Mouse (Mus musculus): ENCODE measurements around the gene Scnm1. TPM values are rescaled to one million over a fixed set of nuclear protein-coding genes. Genes with fewer than 3 reads are reported as not detected.

Gene Scnm1
- polyA plus RNA-seq, 1 experiment from 2014 or later: 96.9 TPM

DNA sequence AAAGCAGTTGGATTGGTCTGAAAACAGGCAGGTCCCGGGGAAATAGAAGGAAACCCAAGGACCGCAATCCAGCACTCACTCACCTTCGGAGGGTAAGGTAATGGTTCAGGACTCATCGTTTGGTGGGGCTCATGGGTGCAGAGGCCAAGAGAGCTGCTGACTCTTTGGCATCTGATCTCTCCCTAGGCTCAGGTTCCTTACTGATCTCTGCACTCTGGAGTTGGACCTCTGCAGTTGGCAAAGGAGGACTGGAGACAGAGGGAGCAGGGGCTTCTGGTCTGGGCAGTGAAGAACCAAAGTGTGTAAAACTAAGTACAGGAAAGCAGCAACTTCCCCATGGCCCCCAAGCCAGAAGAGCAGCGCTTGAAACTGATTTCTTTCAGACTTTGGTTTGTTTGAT lies 3.7 kb downstream of the Scnm1 start:
- 86% methylated on average over 5 of the region's 5 CpGs for WGBS
- no peak overlapping the region for H3K4me3 ChIP-seq (ENCODE audit: low read depth, low read length)
- no peak for ATAC-seq (ENCODE audit: low read depth)
- peaks cover 5% of the 10 kb centered on the region; the same call in 1 of the 2 replicates for H3K4me1 ChIP-seq (ENCODE audit: control insufficient read depth, insufficient read depth, low read length)
- no peaks in the 10 kb centered on the region for H3K9me3 ChIP-seq (ENCODE audit: control insufficient read depth, low read length)
- no peak overlapping the region for H3K9ac ChIP-seq (replicated peaks; ENCODE audit: low read depth, low read length)
- H3K36me3 ChIP-seq (ENCODE audit: control insufficient read depth, insufficient read depth, low read length): peaks cover 3% of the 10 kb centered on the region; the same call in 1 of the 2 replicates
- H3K27me3 ChIP-seq (ENCODE audit: control insufficient read depth, insufficient read depth, low read length): no peaks in the 10 kb centered on the region
- no peak overlapping the region for H3K4me2 ChIP-seq (ENCODE audit: low read depth, low read length)
- no peak overlapping the region for H3K27ac ChIP-seq (ENCODE audit: low read depth, low read length)

- H3K27me3 ChIP-seq (ENCODE audit: control insufficient read depth, insufficient read depth, low read length): no peaks in the 10 kb centered on the region
- H3K9ac ChIP-seq (replicated peaks; ENCODE audit: low read depth, low read length): no peak overlapping the region
- no peaks in the 10 kb centered on the region for H3K9me3 ChIP-seq (ENCODE audit: control insufficient read depth, low read length)
- peaks cover 3% of the 10 kb centered on the region; the same call in 1 of the 2 replicates for H3K36me3 ChIP-seq (ENCODE audit: control insufficient read depth, insufficient read depth, low read length)
- no peak overlapping the region; the same call in 1 of the 2 replicates for H3K27ac ChIP-seq (ENCODE audit: low read depth, low read length)
- no peak overlapping the region for H3K4me2 ChIP-seq (ENCODE audit: low read depth, low read length)
- H3K4me1 ChIP-seq (ENCODE audit: control insufficient read depth, insufficient read depth, low read length): peaks cover 5% of the 10 kb centered on the region; the same call in 1 of the 2 replicates
- no peak for ATAC-seq (ENCODE audit: low read depth)
- no peak overlapping the region for H3K4me3 ChIP-seq (ENCODE audit: low read depth, low read length)
- WGBS: 7% methylated on average over 6 of the region's 6 CpGs
Measured at GRCm38 (mm10) chr3:95129226-95129651, 4.6 kb downstream of the Scnm1 start.

DNA sequence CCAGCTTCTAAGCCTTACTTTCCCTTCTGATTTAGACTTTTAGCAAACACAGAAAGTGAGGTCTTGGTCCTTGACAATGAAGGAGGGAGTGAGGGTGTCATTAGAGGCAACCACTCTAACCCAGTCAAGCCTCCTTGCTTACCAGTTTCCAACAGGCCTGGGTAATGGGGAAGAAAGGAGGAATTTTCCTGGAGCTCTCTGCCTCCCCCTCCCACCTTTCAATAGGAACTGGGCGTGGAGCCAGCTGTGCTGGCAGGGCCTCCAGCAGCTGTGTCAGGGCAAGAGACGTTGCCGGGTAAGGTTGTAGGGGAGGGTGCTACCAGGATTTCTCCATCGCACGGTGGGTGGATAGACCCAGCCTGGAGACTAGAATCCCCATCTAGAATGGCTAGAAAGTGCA lies 8.8 kb downstream of the Scnm1 start:
- Histone ChIP-seq H3K27ac (ENCODE audit: low read depth, low read length) (no peak overlapping the region; the same call in 1 of the 2 replicates), H3K27me3 (ENCODE audit: control insufficient read depth, insufficient read depth, low read length) (no peaks in the 10 kb centered on the region), H3K9ac (replicated peaks; ENCODE audit: low read depth, low read length) (no peak overlapping the region), H3K4me2 (ENCODE audit: low read depth, low read length) (no peak overlapping the region), H3K36me3 (ENCODE audit: control insufficient read depth, insufficient read depth, low read length) (peaks cover 28% of the 10 kb centered on the region), H3K4me3 (ENCODE audit: low read depth, low read length) (no peak overlapping the region), H3K9me3 (ENCODE audit: control insufficient read depth, low read length) (no peaks in the 10 kb centered on the region), H3K4me1 (ENCODE audit: control insufficient read depth, insufficient read depth, low read length) (no peaks in the 10 kb centered on the region)
- ATAC-seq (ENCODE audit: low read depth): peak; percentile 25; the same call in 1 of the 2 replicates
- WGBS: 28% methylated on average over 5 of the region's 5 CpGs

- no peaks in the 10 kb centered on the region for H3K27me3 ChIP-seq (ENCODE audit: control insufficient read depth, insufficient read depth, low read length)
- ATAC-seq (ENCODE audit: low read depth): peak; percentile 42; the same call in 1 of the 2 replicates
- no peaks in the 10 kb centered on the region for H3K9me3 ChIP-seq (ENCODE audit: control insufficient read depth, low read length)
- H3K9ac ChIP-seq (replicated peaks; ENCODE audit: low read depth, low read length): no peak within 1 kb of the TSS
- no peak within 1 kb of the TSS; the same call in 1 of the 2 replicates for H3K27ac ChIP-seq (ENCODE audit: low read depth, low read length)
- H3K36me3 ChIP-seq (ENCODE audit: control insufficient read depth, insufficient read depth, low read length): peaks cover 35% of the 10 kb centered on the region
- H3K4me1 ChIP-seq (ENCODE audit: control insufficient read depth, insufficient read depth, low read length): no peaks in the 10 kb centered on the region
- no peak within 1 kb of the TSS for H3K4me2 ChIP-seq (ENCODE audit: low read depth, low read length)
- WGBS: 62% methylated on average over 6 of the region's 6 CpGs
- no peak within 1 kb of the TSS for H3K4me3 ChIP-seq (ENCODE audit: low read depth, low read length)
Measured at GRCm38 (mm10) chr3:95124246-95124645, 9.6 kb downstream of the Scnm1 start, which contains the start of gene Tmod4. Tmod4 (plus strand) TSS chr3:95124476.

DNA sequence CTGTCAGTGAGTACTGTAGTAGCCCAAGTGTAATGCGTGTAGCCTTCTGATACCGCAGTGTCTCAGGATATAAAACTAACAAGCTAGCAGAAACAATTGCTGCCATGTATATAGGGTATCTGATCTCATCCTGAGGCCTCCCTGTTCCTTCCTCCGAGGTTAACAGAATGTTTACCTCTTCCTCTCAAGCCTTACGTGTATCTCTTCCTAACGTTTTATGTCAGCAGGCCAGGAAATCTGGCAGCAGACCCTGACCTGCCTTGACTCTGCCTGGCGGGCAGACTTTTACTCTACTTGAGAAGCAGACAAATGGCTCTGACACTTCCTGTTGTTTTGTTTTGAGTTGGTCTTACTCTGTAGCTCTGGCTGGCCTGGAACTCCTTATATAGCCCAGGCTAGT lies 12.2 kb downstream of the Scnm1 start:
- no peak overlapping the region for H3K4me2 ChIP-seq (ENCODE audit: low read depth, low read length)
- WGBS: 91% methylated on average over 6 of the region's 6 CpGs
- no peak overlapping the region for H3K4me3 ChIP-seq (ENCODE audit: low read depth, low read length)
- no peaks in the 10 kb centered on the region for H3K9me3 ChIP-seq (ENCODE audit: control insufficient read depth, low read length)
- no peak for ATAC-seq (ENCODE audit: low read depth)
- H3K27ac ChIP-seq (ENCODE audit: low read depth, low read length): no peak overlapping the region
- H3K9ac ChIP-seq (replicated peaks; ENCODE audit: low read depth, low read length): no peak overlapping the region
- H3K36me3 ChIP-seq (ENCODE audit: control insufficient read depth, insufficient read depth, low read length): peaks cover 45% of the 10 kb centered on the region
- H3K4me1 ChIP-seq (ENCODE audit: control insufficient read depth, insufficient read depth, low read length): no peaks in the 10 kb centered on the region
- H3K27me3 ChIP-seq (ENCODE audit: control insufficient read depth, insufficient read depth, low read length): no peaks in the 10 kb centered on the region

- peaks cover 1% of the 10 kb centered on the region; the same call in 1 of the 2 replicates for H3K4me1 ChIP-seq (ENCODE audit: control insufficient read depth, insufficient read depth, low read length)
- WGBS: 57% methylated on average over 2 of the region's 2 CpGs
Measured at GRCm38 (mm10) chr3:95117751-95118150, 16.1 kb downstream of the Scnm1 start.

GRCm38 (mm10) chr3:95112760-95113159 lies 21.1 kb downstream of the Scnm1 start:
- Histone ChIP-seq H3K9me3 (ENCODE audit: control insufficient read depth, low read length) (no peaks in the 10 kb centered on the region), H3K4me2 (ENCODE audit: low read depth, low read length) (peak overlapping the region; percentile 43), H3K4me1 (ENCODE audit: control insufficient read depth, insufficient read depth, low read length) (peaks cover 11% of the 10 kb centered on the region), H3K4me3 (ENCODE audit: low read depth, low read length) (no peak overlapping the region), H3K9ac (replicated peaks; ENCODE audit: low read depth, low read length) (no peak overlapping the region), H3K36me3 (ENCODE audit: control insufficient read depth, insufficient read depth, low read length) (peaks cover 9% of the 10 kb centered on the region), H3K27ac (ENCODE audit: low read depth, low read length) (no peak overlapping the region), H3K27me3 (ENCODE audit: control insufficient read depth, insufficient read depth, low read length) (no peaks in the 10 kb centered on the region)
- 95% methylated on average over 1 of the region's 1 CpGs for WGBS
- no peak for ATAC-seq (ENCODE audit: low read depth)

More at GRCm38 (mm10) chr3:95117751-95118150, 16.1 kb downstream of the Scnm1 start:
- H3K4me2 ChIP-seq (ENCODE audit: low read depth, low read length): no peak overlapping the region
- H3K27me3 ChIP-seq (ENCODE audit: control insufficient read depth, insufficient read depth, low read length): no peaks in the 10 kb centered on the region
- ATAC-seq (ENCODE audit: low read depth): no peak
- peaks cover 51% of the 10 kb centered on the region for H3K36me3 ChIP-seq (ENCODE audit: control insufficient read depth, insufficient read depth, low read length)
- H3K27ac ChIP-seq (ENCODE audit: low read depth, low read length): no peak overlapping the region
- no peak overlapping the region for H3K4me3 ChIP-seq (ENCODE audit: low read depth, low read length)
- H3K9me3 ChIP-seq (ENCODE audit: control insufficient read depth, low read length): no peaks in the 10 kb centered on the region
- no peak overlapping the region for H3K9ac ChIP-seq (replicated peaks; ENCODE audit: low read depth, low read length)

DNA sequence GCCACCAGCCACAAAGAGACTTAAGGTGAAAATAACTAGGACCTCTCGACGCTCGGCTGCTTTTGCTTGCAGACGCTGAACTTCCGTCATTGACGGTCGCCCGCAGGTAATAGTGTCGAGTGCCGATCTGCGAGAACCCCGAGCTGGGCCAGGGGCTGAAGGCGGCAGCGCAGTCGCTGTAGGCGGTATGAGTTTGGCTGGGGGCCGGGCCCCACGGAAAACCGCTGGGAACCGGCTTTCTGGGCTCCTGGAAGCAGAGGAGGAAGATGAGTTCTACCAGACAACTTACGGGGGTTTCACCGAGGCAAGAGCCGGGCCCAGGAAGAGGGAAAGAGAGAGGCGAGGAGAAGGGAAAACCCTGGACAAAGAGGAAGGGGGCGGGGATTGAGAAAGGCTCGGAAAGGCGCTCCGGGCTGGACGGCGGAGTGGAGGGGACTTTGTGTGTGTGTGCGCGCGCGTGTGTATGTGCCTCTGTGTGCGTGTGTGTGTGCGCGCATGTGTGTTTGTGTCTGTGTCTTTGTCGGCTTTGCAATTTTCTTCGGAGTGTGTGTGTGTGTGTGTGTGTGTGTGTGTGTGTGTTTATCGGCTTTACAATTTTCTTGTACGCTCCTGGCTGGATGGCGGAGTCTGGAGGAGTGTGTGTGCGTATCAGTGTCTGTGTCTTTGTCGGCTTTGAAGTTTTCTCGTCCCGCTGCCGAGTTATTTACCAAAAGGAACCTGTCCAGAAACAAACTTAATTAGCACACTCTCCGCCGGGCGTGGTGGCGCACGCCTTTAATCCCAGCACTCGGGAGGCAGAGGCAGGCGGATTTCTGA lies 22.7 kb downstream of the Scnm1 start, which contains the start of gene Vps72:
TSS of gene Vps72 (plus strand) at position 112 of the 816 bp plus-strand sequence.
- Histone ChIP-seq H3K27ac (ENCODE audit: low read depth, low read length) (peak within 1 kb of the TSS; percentile 90), H3K4me3 (ENCODE audit: low read depth, low read length) (peak within 1 kb of the TSS; percentile 56), H3K4me1 (ENCODE audit: control insufficient read depth, insufficient read depth, low read length) (peaks cover 11% of the 10 kb centered on the region), H3K4me2 (ENCODE audit: low read depth, low read length) (peak within 1 kb of the TSS; percentile 43), H3K9ac (replicated peaks; ENCODE audit: low read depth, low read length) (peak within 1 kb of the TSS; percentile 56), H3K36me3 (ENCODE audit: control insufficient read depth, insufficient read depth, low read length) (peaks cover 9% of the 10 kb centered on the region), H3K27me3 (ENCODE audit: control insufficient read depth, insufficient read depth, low read length) (no peaks in the 10 kb centered on the region), H3K9me3 (ENCODE audit: control insufficient read depth, low read length) (no peaks in the 10 kb centered on the region)
- peak; percentile 71 for ATAC-seq (ENCODE audit: low read depth)
- whole genome bisulfite sequencing: under 1% methylated on average over 54 of the region's 54 CpGs

DNA sequence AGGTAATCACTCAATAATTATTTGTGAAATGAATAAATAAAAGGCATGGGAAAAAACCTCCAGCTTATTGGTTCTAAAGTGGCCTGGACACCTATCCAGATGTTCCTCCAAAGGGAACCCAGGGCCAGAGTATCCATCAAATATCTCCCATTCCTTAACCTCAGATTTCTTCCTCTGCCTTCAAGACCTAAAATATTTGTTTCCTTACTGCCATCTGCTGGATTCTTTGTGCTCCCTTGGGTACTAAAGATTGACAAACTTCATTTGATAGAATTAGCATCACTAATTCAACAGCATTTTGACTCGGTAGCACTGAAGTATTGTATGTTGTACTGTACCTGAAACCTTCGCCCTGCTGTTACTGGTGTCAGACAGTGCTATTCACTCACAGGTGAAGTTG lies 25.9 kb downstream of the Scnm1 start:
- H3K4me2 ChIP-seq (ENCODE audit: low read depth, low read length): no peak overlapping the region
- no peaks in the 10 kb centered on the region for H3K9me3 ChIP-seq (ENCODE audit: control insufficient read depth, low read length)
- peaks cover 21% of the 10 kb centered on the region for H3K4me1 ChIP-seq (ENCODE audit: control insufficient read depth, insufficient read depth, low read length)
- WGBS: 76% methylated on average over 2 of the region's 2 CpGs
- H3K36me3 ChIP-seq (ENCODE audit: control insufficient read depth, insufficient read depth, low read length): no peaks in the 10 kb centered on the region
- no peaks in the 10 kb centered on the region for H3K27me3 ChIP-seq (ENCODE audit: control insufficient read depth, insufficient read depth, low read length)
- H3K9ac ChIP-seq (replicated peaks; ENCODE audit: low read depth, low read length): no peak overlapping the region
- no peak for ATAC-seq (ENCODE audit: low read depth)
- H3K27ac ChIP-seq (ENCODE audit: low read depth, low read length): no peak overlapping the region
- H3K4me3 ChIP-seq (ENCODE audit: low read depth, low read length): no peak overlapping the region

Measured in neural tube, embryonic 14.5 days (tissue).